In the genomic region with DNA sequence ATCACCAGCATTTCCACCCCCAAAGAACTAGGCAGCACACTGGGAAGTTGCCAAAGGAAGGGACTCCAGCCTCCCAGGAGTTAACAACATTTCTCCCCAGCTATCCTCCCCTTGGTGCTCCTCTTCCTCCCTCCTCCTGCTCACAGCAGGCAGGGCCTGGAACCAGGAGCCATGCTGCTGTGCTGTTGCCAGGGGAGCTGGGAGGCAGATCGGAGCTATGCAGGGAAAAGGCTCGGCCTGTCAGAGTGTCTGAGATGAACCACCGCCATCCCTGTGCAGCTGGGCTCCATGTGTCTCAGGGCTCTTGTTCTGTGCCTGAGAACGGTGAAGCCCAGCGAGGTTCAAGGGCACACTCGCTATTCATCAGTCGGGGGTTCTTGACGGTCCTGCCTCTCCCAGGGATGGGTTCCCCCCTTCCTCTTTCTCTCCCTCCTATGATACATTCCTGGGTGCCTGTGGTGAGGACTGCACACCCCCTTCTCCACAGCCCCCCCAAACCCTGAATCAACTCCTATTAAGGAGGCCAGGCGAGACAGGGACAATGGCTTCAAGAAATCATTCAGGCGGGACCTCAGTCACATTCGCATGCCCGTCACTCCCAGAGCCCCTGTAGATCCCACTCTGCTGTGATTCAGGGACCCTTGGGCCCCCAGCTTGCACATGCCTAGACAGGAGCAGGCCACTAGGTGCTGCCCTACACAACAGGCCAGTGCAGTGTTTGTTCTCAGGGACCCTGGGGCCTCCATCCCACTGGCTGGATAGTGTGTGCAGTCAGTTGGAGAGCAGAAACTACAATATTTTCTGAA, we compare ENCODE assay signal across 10 mouse cellular contexts.
DNase-seq lines count a peak whose midpoint lies in the region; ATAC-seq and TF ChIP-seq lines count a peak whose summit lies in the region.
"Had no signal": no experiment of that assay in that cellular context is flagged by ENCODE, and none has a peak within 500 bp of the region (broad histone marks: within the 10 kb centered on the region; RNA-seq: fewer than 3 reads in every experiment).

No protein-coding gene starts in this region.

- DNase-seq in cerebellum, adult 2 months = peak; percentile 52 to 59
- no peak for DNase-seq in cerebellum, postnatal 36 days
- peak; percentile 58 for DNase-seq in embryo, embryonic 9.5 days (ENCODE audit: extremely low spot score)
- DNase-seq in neural tube, embryonic 11.5 days (ENCODE audit: low spot score) = peak; percentile 84
- no peak for DNase-seq in lung, adult 18-20 months
- no peak for DNase-seq in layer of hippocampus, postnatal 14 days (ENCODE audit: low spot score in 2 of 2)

- H3K27me3 ChIP-seq in cerebellum, adult 2 months (ENCODE audit: control insufficient read depth, insufficient read depth, low read length) = no peaks in the 10 kb centered on the region; the same call in 1 of the 2 replicates
- H3K27me3 ChIP-seq in hindbrain, embryonic 13.5 days = peaks cover 18% of the 10 kb centered on the region
- peaks cover 49% of the 10 kb centered on the region for H3K27me3 ChIP-seq in neural tube, embryonic 11.5 days (ENCODE audit: control insufficient read depth, insufficient read depth, low read length)
- H3K27me3 ChIP-seq in intestine, embryonic 15.5 days (replicated peaks) = peaks cover 95% of the 10 kb centered on the region

- H3K36me3 ChIP-seq in hindbrain, embryonic 13.5 days = peaks cover 45% of the 10 kb centered on the region
- peaks cover 2% of the 10 kb centered on the region; the same call in 1 of the 2 replicates for H3K36me3 ChIP-seq in neural tube, embryonic 11.5 days (ENCODE audit: control insufficient read depth, insufficient read depth, low read length)
- H3K36me3 ChIP-seq in intestine, embryonic 15.5 days = no peaks in the 10 kb centered on the region
- H3K36me3 ChIP-seq: limb, embryonic 15.5 days had no signal

- H3K4me3 ChIP-seq in cerebellum, adult 2 months (replicated peaks; ENCODE audit: insufficient read depth, low read depth, low read length) = no peak overlapping the region
- H3K4me3 ChIP-seq in hindbrain, embryonic 13.5 days = no peak overlapping the region
- no peak overlapping the region for H3K4me3 ChIP-seq in neural tube, embryonic 11.5 days (ENCODE audit: low read depth, low read length)
- H3K4me3 ChIP-seq in intestine, embryonic 15.5 days (replicated peaks) = no peak overlapping the region
- H3K4me3 ChIP-seq: limb, embryonic 15.5 days had no signal

- TF ChIP-seq POLR2A in cerebellum, adult 2 months (IDR thresholded peaks at IDR 0.05; ENCODE audit: borderline replicate concordance, insufficient read depth, low read length) = no peak

- H3K27ac ChIP-seq in cerebellum, adult 2 months (ENCODE audit: insufficient read depth, low read length) = peak overlapping the region; percentile 77
- H3K27ac ChIP-seq in hindbrain, embryonic 13.5 days = peak overlapping the region; percentile 98
- peak overlapping the region; percentile 99 for H3K27ac ChIP-seq in neural tube, embryonic 11.5 days (ENCODE audit: low read depth, low read length)
- H3K27ac ChIP-seq in intestine, embryonic 15.5 days = no peak overlapping the region
- H3K27ac ChIP-seq: limb, embryonic 15.5 days; macrophage had no signal

- no peak for TF ChIP-seq CTCF in cerebellum, adult 2 months (IDR thresholded peaks at IDR 0.05; ENCODE audit: borderline replicate concordance, insufficient read depth, low read depth, low read length)

- H3K4me1 ChIP-seq in cerebellum, adult 2 months (ENCODE audit: control insufficient read depth, insufficient read depth, low read length) = peaks cover 28% of the 10 kb centered on the region
- H3K4me1 ChIP-seq in hindbrain, embryonic 13.5 days (replicated peaks) = peaks cover 90% of the 10 kb centered on the region
- peaks cover 42% of the 10 kb centered on the region for H3K4me1 ChIP-seq in neural tube, embryonic 11.5 days (ENCODE audit: control insufficient read depth, insufficient read depth, low read length)
- H3K4me1 ChIP-seq in intestine, embryonic 15.5 days (replicated peaks) = peaks cover 13% of the 10 kb centered on the region

- no peaks in the 10 kb centered on the region for H3K9me3 ChIP-seq in hindbrain, embryonic 13.5 days
- no peaks in the 10 kb centered on the region for H3K9me3 ChIP-seq in neural tube, embryonic 11.5 days (ENCODE audit: control insufficient read depth, low read length)
- H3K9me3 ChIP-seq in intestine, embryonic 15.5 days = no peaks in the 10 kb centered on the region
- H3K9me3 ChIP-seq: limb, embryonic 15.5 days had no signal

- peak overlapping the region; percentile 56; the same call in 1 of the 2 replicates for H3K9ac ChIP-seq in hindbrain, embryonic 13.5 days
- peak overlapping the region; percentile 32; the same call in 1 of the 2 replicates for H3K9ac ChIP-seq in neural tube, embryonic 11.5 days (ENCODE audit: low read length)
- H3K9ac ChIP-seq in intestine, embryonic 15.5 days = no peak overlapping the region
- H3K9ac ChIP-seq: limb, embryonic 15.5 days had no signal

- ATAC-seq in hindbrain, embryonic 13.5 days (ENCODE audit: low FRiP score) = peak; percentile 68
- peak; percentile 58 for ATAC-seq in neural tube, embryonic 11.5 days (ENCODE audit: insufficient read depth, low FRiP score, low TSS enrichment)
- ATAC-seq in intestine, embryonic 15.5 days = no peak

- no peak overlapping the region for H3K4me2 ChIP-seq in hindbrain, embryonic 13.5 days
- H3K4me2 ChIP-seq in neural tube, embryonic 11.5 days (ENCODE audit: low read depth) = no peak overlapping the region
- no peak overlapping the region for H3K4me2 ChIP-seq in intestine, embryonic 15.5 days (replicated peaks)
- H3K4me2 ChIP-seq: limb, embryonic 15.5 days had no signal

- 49% methylated on average over 12 of the region's 12 CpGs for WGBS in cerebellum, adult 2 months
- WGBS in hindbrain, embryonic 13.5 days = 5% methylated on average over 12 of the region's 12 CpGs
- 6% methylated on average over 12 of the region's 12 CpGs for WGBS in neural tube, embryonic 11.5 days
- WGBS in intestine, embryonic 15.5 days = 16% methylated on average over 12 of the region's 12 CpGs

Comparison
In these comparisons a context has a peak if more than half of its experiments do, and no peak if none do; other contexts are left out.
1. DNase-seq: peak in cerebellum, adult 2 months (2 of 2), embryo, embryonic 9.5 days (single experiment) and neural tube, embryonic 11.5 days (single experiment); none in cerebellum, postnatal 36 days (0 of 2), lung, adult 18-20 months (0 of 2) and layer of hippocampus, postnatal 14 days (0 of 2).